Mouse (Mus musculus) kidney, adult 2 months (tissue): ENCODE measurements at regions not wholly inside any gene's neighbourhood (a gene's known extent, or its start where the extent isn't known, plus 50 kb on each side); places are given as distances from the start of the nearest gene placed in this dataset.
"Not testable (repeated sequence)": the region's sequence is repeated elsewhere in the genome, so short reads cannot be mapped to it uniquely, and the experiment has no call there.

Experiments used
- CTCF ChIP-seq: fragments of 200-500 bp; conservative IDR thresholded peaks from 2 replicates; pipeline ENCODE4 v1.5.1; 2011; ENCODE audit warnings: low read depth, mild to moderate bottlenecking, control low read depth, low read length, moderate library complexity, mixed read lengths; ENCODE audit not compliant: insufficient read depth, insufficient read length
- POLR2A ChIP-seq: fragments of 200-500 bp; IDR thresholded peaks from one replicate; pipeline ENCODE4 v1.6.1; 2011; ENCODE audit warnings: low read depth, low read length, control low read depth

GRCm38 (mm10) chr13:57007236-57007635, 111.4 kb upstream of the Trpc7 start:
- not testable (repeated sequence) for TF ChIP-seq CTCF, POLR2A
